In genomic region chr14:103468691-103469463, GRCm38 (mm10) we compare ENCODE assay signal across 10 mouse cellular contexts. TPM values are rescaled to one million over a fixed set of nuclear protein-coding genes. Genes with fewer than 3 reads are reported as not detected.
A peak's percentile ranks its signal among the peaks of the same experiment; 100 is the strongest.
DNase-seq lines count a peak whose midpoint lies in the region; ATAC-seq and TF ChIP-seq lines count a peak whose summit lies in the region.
"Had no signal": no experiment of that assay in that cellular context is flagged by ENCODE, and none has a peak within 500 bp of the region (broad histone marks: within the 10 kb centered on the region; RNA-seq: fewer than 3 reads in every experiment).

No protein-coding gene starts in this region.

- peaks cover 9% of the 10 kb centered on the region for H3K4me1 ChIP-seq in cerebellum, adult 2 months (ENCODE audit: control insufficient read depth, insufficient read depth, low read length)

- 82% methylated on average over 12 of the region's 12 CpGs for WGBS in cerebellum, adult 2 months
- WGBS in macrophage (ENCODE audit: missing documents): 58% methylated on average over 12 of the region's 12 CpGs

- no peaks in the 10 kb centered on the region for H3K79me2 ChIP-seq in macrophage (ENCODE audit: inconsistent target)

- CTCF ChIA-PET in Patski (lab: Charles Lee): no interaction called here

- no peak for TF ChIP-seq POLR2A in cerebellum, adult 2 months (IDR thresholded peaks at IDR 0.05; ENCODE audit: borderline replicate concordance, insufficient read depth, low read length)

- no peak for ATAC-seq in Patski

- TF ChIP-seq CTCF in cerebellum, adult 2 months (IDR thresholded peaks at IDR 0.05; ENCODE audit: borderline replicate concordance, insufficient read depth, low read depth, low read length): no peak
- TF ChIP-seq CTCF in layer of hippocampus, adult 2 months (conservative IDR thresholded peaks at IDR 0.05): no peak
- TF ChIP-seq CTCF in Patski (IDR thresholded peaks at IDR 0.05): no peak

- POLR2A ChIA-PET in Patski (lab: Charles Lee): no interaction called here

- no peaks in the 10 kb centered on the region for H3K36me3 ChIP-seq in macrophage (ENCODE audit: inconsistent target)
- H3K36me3 ChIP-seq: hindbrain, embryonic 12.5 days had no signal

- H3K27ac ChIP-seq in cerebellum, adult 2 months (ENCODE audit: insufficient read depth, low read length): peak overlapping the region; percentile 62; the same call in 1 of the 2 replicates
- peak overlapping the region; percentile 75 for H3K27ac ChIP-seq in layer of hippocampus, adult 2 months
- H3K27ac ChIP-seq in macrophage: peak overlapping the region; percentile 60
- H3K27ac ChIP-seq: hindbrain, embryonic 12.5 days had no signal

- no peak for DNase-seq in cerebellum, adult 2 months
- DNase-seq in cerebellum, postnatal 14 days: no peak
- DNase-seq in layer of hippocampus, adult 2 months (ENCODE audit: low spot score in 2 of 2): no peak
- DNase-seq in layer of hippocampus, adult 9-10 months (ENCODE audit: low spot score): no peak
- peak; percentile 10 for DNase-seq in Patski (ENCODE audit: low read depth, low spot score)
- no peak for DNase-seq in B cell, adult 2 months
- no peak for DNase-seq in urinary bladder, adult 18-20 months (ENCODE audit: low spot score in 2 of 2)

- H3K27me3 ChIP-seq in cerebellum, adult 2 months (ENCODE audit: control insufficient read depth, insufficient read depth, low read length): no peaks in the 10 kb centered on the region
- H3K27me3 ChIP-seq in Patski: no peaks in the 10 kb centered on the region
- H3K27me3 ChIP-seq: hindbrain, embryonic 12.5 days had no signal

- in situ Hi-C loops in Patski (cut with MboI; ENCODE audit: low pct_unique_long_range_greater_than_20kb): loop anchor here (5.0 kb wide), 1 partner anchor 117 kb away; no protein-coding TSS in a partner anchor

- peak overlapping the region; percentile 70 for H3K4me3 ChIP-seq in cerebellum, adult 2 months (replicated peaks; ENCODE audit: insufficient read depth, low read depth, low read length)
- H3K4me3 ChIP-seq in layer of hippocampus, adult 2 months: peak overlapping the region; percentile 27
- peak overlapping the region; percentile 39; the same call in 1 of the 2 replicates for H3K4me3 ChIP-seq in macrophage (ENCODE audit: inconsistent target)
- H3K4me3 ChIP-seq: hindbrain, embryonic 12.5 days had no signal

RNA-seq across cellular contexts. Expression of gene Scel, which starts 44.3 kb away (rescaled TPM):
- polyA plus RNA-seq in cerebellum, adult 2 months (2012; rRNA removed): 0.87 and 0.98 TPM in 2 replicates
- total RNA-seq in layer of hippocampus, adult 2 months (2021): 1 to 10 TPM in 1 of 2 experiments, under 1 TPM in 1; 0.87 to 1.1 TPM
- 66.6 TPM for polyA plus RNA-seq in Patski (2021)
- total RNA-seq in macrophage (2018; cell fraction: chromatin; rRNA removed): under 1 TPM in 10 of 26 experiments, not detected in 16; 0.16 to 0.73 (median 0.35) TPM
- total RNA-seq in macrophage (2018; cell fraction: cytosol; rRNA removed): under 1 TPM in 18 of 26 experiments, not detected in 8; 0.04 to 0.27 (median 0.14) TPM
- under 1 TPM in 4 of 26 experiments, not detected in 22; 0.24 to 0.37 (median 0.32) TPM for total RNA-seq in macrophage (2018; cell fraction: nucleus; rRNA removed)
- polyA plus RNA-seq in macrophage (2018): 0.20 to 0.27 TPM (median 0.22 TPM) in 3 replicates
- total RNA-seq: adrenal gland, postnatal 14 days had no signal

Comparison
In these comparisons a context has a peak if more than half of its experiments do, and no peak if none do; other contexts are left out.
1. RNA of gene Scel, which starts 44.3 kb away (polyA plus RNA-seq): 66.6 TPM in Patski (single experiment); 0.87 to 0.98 TPM in cerebellum, adult 2 months and 0.20 to 0.27 TPM in macrophage; every median in the first group is over 10 times any median in the second.
2. Peak in every context shown above with its lines, with median percentiles within 50 percentile points of each other: H3K27ac ChIP-seq and H3K4me3 ChIP-seq.